Mouse (Mus musculus): ENCODE measurements around the gene Slc16a11. TPM values are rescaled to one million over a fixed set of nuclear protein-coding genes. Genes with fewer than 3 reads are reported as not detected.

The Slc16a11 gene
- polyA plus RNA-seq, 1 experiment from 2014 or later = 3.1 TPM

DNA sequence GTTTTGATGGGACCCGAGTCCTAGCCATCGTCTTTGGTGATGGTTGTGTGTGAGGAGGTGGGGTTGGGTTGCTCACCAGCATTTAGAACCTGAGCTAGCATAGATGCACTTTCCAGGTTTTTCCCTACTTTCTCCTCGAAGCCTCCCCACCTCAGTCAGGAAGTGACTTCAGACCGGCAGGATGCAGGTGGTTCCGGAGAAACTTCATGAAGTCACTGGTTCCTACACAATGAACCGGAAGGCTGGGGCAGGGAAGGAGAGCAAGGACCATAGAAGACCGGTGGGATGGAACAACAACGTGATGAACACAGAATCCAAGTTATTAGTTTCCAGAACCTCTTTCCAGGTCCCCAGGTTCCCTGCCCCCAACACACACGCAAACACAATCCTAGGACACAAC lies 11.2 kb downstream of the Slc16a11 start:
- Histone ChIP-seq H3K4me2 (replicated peaks; ENCODE audit: low read depth) (no peak overlapping the region), H3K36me3 (ENCODE audit: control insufficient read depth, insufficient read depth, low read length) (no peaks in the 10 kb centered on the region), H3K9me3 (ENCODE audit: control insufficient read depth, low read length) (no peaks in the 10 kb centered on the region), H3K27me3 (ENCODE audit: control insufficient read depth, insufficient read depth, low read length) (no peaks in the 10 kb centered on the region), H3K9ac (ENCODE audit: low read length) (no peak overlapping the region), H3K4me1 (replicated peaks; ENCODE audit: control insufficient read depth, insufficient read depth) (no peaks in the 10 kb centered on the region; the same call in 1 of the 2 replicates), H3K4me3 (ENCODE audit: low read depth, low read length) (no peak overlapping the region), H3K27ac (replicated peaks) (0 out of 2 replicates have a peak overlapping the region, but pooled peaks have one; percentile 13)
- no peak for ATAC-seq (ENCODE audit: low FRiP score, low TSS enrichment)
- no peak for TF ChIP-seq CTCF (IDR thresholded peaks at IDR 0.05; ENCODE audit: low read depth)
- TF ChIP-seq EP300 (optimal IDR thresholded peaks at IDR 0.05) = no peak
- no peak for DNase-seq (ENCODE audit: low spot score)
- 80% methylated on average over 9 of the region's 9 CpGs for WGBS

DNA sequence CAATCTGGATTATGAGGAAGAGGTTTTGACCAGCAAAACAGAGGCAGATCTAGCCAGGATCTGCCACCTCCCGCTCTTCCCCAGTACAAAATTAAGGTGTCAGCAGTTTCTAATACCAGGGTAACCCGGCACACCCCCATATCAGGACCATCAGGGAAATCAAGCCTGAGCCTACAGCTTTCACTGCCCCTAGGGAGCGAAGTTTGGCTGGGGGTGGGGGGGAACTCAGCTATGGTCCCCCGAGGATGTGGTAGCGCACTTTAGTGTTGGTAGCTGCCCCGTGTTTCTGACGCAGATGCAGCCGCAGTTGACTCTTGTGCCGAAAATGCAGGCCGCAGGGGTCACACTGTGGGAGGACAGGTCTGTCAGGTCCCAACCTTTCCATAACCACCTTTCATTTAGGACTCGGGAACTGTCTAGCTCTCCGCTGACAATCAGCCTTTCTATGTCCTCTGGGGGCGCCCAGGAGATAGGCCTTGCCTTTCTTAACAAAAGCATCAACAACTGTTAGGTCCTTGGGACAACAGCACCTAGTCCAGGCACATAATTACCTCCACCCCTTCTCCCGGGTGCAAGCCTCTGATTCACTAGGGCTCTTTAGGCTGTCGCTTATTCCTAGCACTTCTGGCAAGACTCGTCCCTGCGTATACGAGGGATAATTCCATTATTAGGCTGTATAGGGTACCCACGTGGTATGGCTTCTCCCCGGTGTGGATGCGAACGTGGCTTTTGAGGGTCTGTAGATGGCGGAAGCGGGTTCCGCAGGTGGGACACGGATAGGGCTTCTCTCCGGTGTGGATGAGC lies 13.4 kb downstream of the Slc16a11 start:
- no peaks in the 10 kb centered on the region; the same call in 1 of the 2 replicates for H3K27me3 ChIP-seq (ENCODE audit: control insufficient read depth, insufficient read depth, low read length)
- H3K36me3 ChIP-seq (ENCODE audit: control insufficient read depth, insufficient read depth, low read length) = no peaks in the 10 kb centered on the region
- 41% methylated on average over 27 of the region's 27 CpGs for WGBS
- peak overlapping the region; percentile 35; the same call in 1 of the 2 replicates for H3K9ac ChIP-seq (ENCODE audit: low read length)
- no peaks in the 10 kb centered on the region for H3K9me3 ChIP-seq (ENCODE audit: control insufficient read depth, low read length)
- H3K4me1 ChIP-seq (replicated peaks; ENCODE audit: control insufficient read depth, insufficient read depth) = no peaks in the 10 kb centered on the region; the same call in 1 of the 2 replicates
- H3K4me2 ChIP-seq (replicated peaks; ENCODE audit: low read depth) = peak overlapping the region; percentile 48
- H3K4me3 ChIP-seq (ENCODE audit: low read depth, low read length) = peak overlapping the region; percentile 24
- DNase-seq (ENCODE audit: low spot score) (no peak), ATAC-seq (ENCODE audit: low FRiP score, low TSS enrichment) (no peak)
- peak overlapping the region; percentile 53; the same call in 1 of the 2 replicates for H3K27ac ChIP-seq (replicated peaks)
- TF ChIP-seq CTCF (IDR thresholded peaks at IDR 0.05; ENCODE audit: low read depth) (no peak), EP300 (optimal IDR thresholded peaks at IDR 0.05) (no peak)

DNA sequence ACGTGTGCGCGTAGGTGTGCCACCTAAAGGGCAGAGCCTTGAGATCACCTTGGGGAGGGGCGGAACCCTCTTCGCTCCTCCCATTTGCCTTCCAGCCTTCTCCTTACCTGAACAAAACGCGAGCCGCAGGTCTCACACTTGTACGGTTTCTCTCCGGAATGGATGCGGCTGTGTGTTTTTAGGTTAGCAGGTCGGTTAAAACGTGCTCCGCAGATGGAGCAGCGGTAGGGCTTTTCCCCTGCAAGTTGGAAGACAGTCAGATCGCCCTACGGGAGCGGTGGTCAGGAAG lies 14.0 kb downstream of the Slc16a11 start:
- peak overlapping the region; percentile 35 for H3K9ac ChIP-seq (ENCODE audit: low read length)
- 23% methylated on average over 18 of the region's 18 CpGs for WGBS
- H3K27ac ChIP-seq (replicated peaks) = no peak overlapping the region; the same call in 1 of the 2 replicates
- no peaks in the 10 kb centered on the region; the same call in 1 of the 2 replicates for H3K27me3 ChIP-seq (ENCODE audit: control insufficient read depth, insufficient read depth, low read length)
- H3K9me3 ChIP-seq (ENCODE audit: control insufficient read depth, low read length) = no peaks in the 10 kb centered on the region
- H3K4me2 ChIP-seq (replicated peaks; ENCODE audit: low read depth) = peak overlapping the region; percentile 48
- no peaks in the 10 kb centered on the region for H3K36me3 ChIP-seq (ENCODE audit: control insufficient read depth, insufficient read depth, low read length)
- ATAC-seq (ENCODE audit: low FRiP score, low TSS enrichment) (peak; percentile 40; the same call in 1 of the 2 replicates), DNase-seq (ENCODE audit: low spot score) (peak; percentile 72)
- H3K4me1 ChIP-seq (replicated peaks; ENCODE audit: control insufficient read depth, insufficient read depth) = no peaks in the 10 kb centered on the region; the same call in 1 of the 2 replicates
- peak overlapping the region; percentile 24 for H3K4me3 ChIP-seq (ENCODE audit: low read depth, low read length)
- TF ChIP-seq CTCF (IDR thresholded peaks at IDR 0.05; ENCODE audit: low read depth) = no peak
- no peak for TF ChIP-seq EP300 (optimal IDR thresholded peaks at IDR 0.05)

DNA sequence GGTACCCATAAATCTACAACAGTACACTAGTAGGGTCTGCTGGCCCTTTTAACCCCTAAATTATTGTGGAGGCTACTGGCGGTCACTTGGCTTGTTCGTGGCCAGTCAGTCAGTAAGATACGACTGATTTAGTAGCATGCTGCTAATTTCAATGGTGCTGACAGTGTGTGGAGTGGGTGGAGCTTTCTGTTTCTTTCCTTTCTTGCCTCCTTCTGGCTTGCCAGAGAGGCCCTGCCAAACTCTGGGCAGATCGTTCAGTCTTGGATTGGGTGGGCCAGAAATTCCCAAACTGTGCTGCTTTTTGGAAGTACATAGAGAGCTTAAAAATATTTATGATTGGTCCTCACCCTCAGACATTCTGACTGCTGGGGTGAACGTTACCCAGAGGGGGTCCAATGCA lies 14.6 kb downstream of the Slc16a11 start:
- TF ChIP-seq EP300 (optimal IDR thresholded peaks at IDR 0.05) = no peak
- TF ChIP-seq CTCF (IDR thresholded peaks at IDR 0.05; ENCODE audit: low read depth) = no peak
- H3K27ac ChIP-seq (replicated peaks) = no peak overlapping the region; the same call in 1 of the 2 replicates
- WGBS = 33% methylated on average over 5 of the region's 5 CpGs
- no peaks in the 10 kb centered on the region; the same call in 1 of the 2 replicates for H3K4me1 ChIP-seq (replicated peaks; ENCODE audit: control insufficient read depth, insufficient read depth)
- H3K9me3 ChIP-seq (ENCODE audit: control insufficient read depth, low read length) = no peaks in the 10 kb centered on the region
- no peaks in the 10 kb centered on the region for H3K36me3 ChIP-seq (ENCODE audit: control insufficient read depth, insufficient read depth, low read length)
- H3K4me3 ChIP-seq (ENCODE audit: low read depth, low read length) = peak overlapping the region; percentile 24; the same call in 1 of the 2 replicates
- DNase-seq (ENCODE audit: low spot score) (no peak), ATAC-seq (ENCODE audit: low FRiP score, low TSS enrichment) (no peak; the same call in 1 of the 2 replicates)
- peak overlapping the region; percentile 48 for H3K4me2 ChIP-seq (replicated peaks; ENCODE audit: low read depth)
- H3K27me3 ChIP-seq (ENCODE audit: control insufficient read depth, insufficient read depth, low read length) = no peaks in the 10 kb centered on the region; the same call in 1 of the 2 replicates
- no peak overlapping the region for H3K9ac ChIP-seq (ENCODE audit: low read length)

DNA sequence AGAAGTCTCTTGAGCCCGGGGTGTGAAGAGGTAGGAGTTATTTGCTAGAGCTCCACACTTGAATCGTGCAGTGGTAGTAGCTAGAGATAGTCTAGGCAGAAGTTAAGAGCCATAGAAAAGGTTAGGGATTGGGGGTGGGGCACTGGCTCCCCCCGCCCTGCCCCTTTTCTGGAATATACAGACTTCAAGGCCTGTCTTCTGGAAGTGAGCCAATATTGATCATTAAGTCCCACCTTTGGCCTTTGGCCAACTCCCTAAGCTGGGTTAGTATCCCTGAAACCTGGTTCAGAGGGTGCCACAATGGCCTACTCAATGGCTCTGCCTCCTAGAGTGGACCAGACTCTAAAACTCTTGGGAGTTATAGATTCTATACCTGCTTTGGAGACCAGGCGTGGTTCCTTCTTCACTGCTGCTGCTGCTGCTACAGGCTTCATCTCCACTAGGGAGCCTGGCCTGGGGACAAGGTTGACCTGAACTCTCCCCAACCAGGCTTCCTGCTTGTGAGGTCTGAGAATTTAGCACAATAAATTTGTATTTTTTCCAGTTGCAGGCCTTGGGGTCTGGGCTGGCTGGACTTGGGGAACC lies 15.2 kb downstream of the Slc16a11 start:
- no peak for DNase-seq (ENCODE audit: low spot score)
- H3K4me3 ChIP-seq (ENCODE audit: low read depth, low read length) = peak overlapping the region; percentile 39; the same call in 1 of the 2 replicates
- TF ChIP-seq EP300 (optimal IDR thresholded peaks at IDR 0.05) = no peak
- no peak for TF ChIP-seq CTCF (IDR thresholded peaks at IDR 0.05; ENCODE audit: low read depth)
- H3K4me2 ChIP-seq (replicated peaks; ENCODE audit: low read depth) = peak overlapping the region; percentile 48
- no peaks in the 10 kb centered on the region; the same call in 1 of the 2 replicates for H3K4me1 ChIP-seq (replicated peaks; ENCODE audit: control insufficient read depth, insufficient read depth)
- ATAC-seq (ENCODE audit: low FRiP score, low TSS enrichment) = no peak
- H3K9ac ChIP-seq (ENCODE audit: low read length) = no peak overlapping the region
- no peak overlapping the region for H3K27ac ChIP-seq (replicated peaks)
- no peaks in the 10 kb centered on the region for H3K9me3 ChIP-seq (ENCODE audit: control insufficient read depth, low read length)
- H3K27me3 ChIP-seq (ENCODE audit: control insufficient read depth, insufficient read depth, low read length) = no peaks in the 10 kb centered on the region; the same call in 1 of the 2 replicates
- H3K36me3 ChIP-seq (ENCODE audit: control insufficient read depth, insufficient read depth, low read length) = no peaks in the 10 kb centered on the region
- 76% methylated on average over 4 of the region's 4 CpGs for WGBS

Data from stomach, postnatal 0 days (tissue).